Mouse (Mus musculus) testis, adult 2 months (tissue): ENCODE results near the gene 4931429L15Rik.

Experiments used
- CTCF ChIP-seq: fragments of 200-500 bp; IDR thresholded peaks from 2 replicates; pipeline ENCODE4 v1.5.1; 2012; ENCODE audit warnings: low read depth, mild to moderate bottlenecking, inconsistent platforms, low read length, moderate library complexity; ENCODE audit not compliant: control insufficient read depth, insufficient read depth, insufficient replicate concordance
- POLR2A ChIP-seq: fragments of 200-500 bp; IDR thresholded peaks from 2 replicates; pipeline ENCODE4 v1.6.1; 2012; ENCODE audit warnings: low read depth, mild to moderate bottlenecking, inconsistent platforms, low read length, moderate library complexity; ENCODE audit not compliant: control insufficient read depth

DNA sequence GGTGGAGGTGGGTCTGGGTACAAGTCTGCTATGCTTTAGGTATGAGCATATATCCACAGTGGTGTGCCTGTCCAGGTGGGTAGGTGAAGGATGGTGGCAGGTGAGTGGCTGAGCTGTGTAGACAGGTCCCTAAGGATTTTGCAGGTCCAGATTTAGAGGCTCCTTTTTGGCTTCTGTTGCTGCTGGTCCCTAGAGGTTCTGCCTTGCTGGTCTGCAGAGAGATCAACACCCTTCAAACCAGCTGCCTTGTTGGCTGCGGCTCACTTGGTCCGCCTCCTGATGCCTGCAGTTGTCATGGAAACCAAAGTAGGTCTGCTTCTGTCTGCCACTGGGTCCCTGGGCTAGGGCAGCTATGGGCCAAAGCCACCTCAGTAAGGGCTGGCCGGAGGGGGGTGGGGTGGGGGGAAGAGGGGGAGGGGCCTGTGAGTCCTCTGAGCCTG is 18.1 kb upstream of the 4931429L15Rik start:
- no peak for TF ChIP-seq CTCF
- no peak for TF ChIP-seq POLR2A
